Mouse (Mus musculus) hindbrain, embryonic 15.5 days (tissue): ENCODE measurements around the gene Ankdd1b. TPM values are rescaled to one million over a fixed set of nuclear protein-coding genes. Genes with fewer than 3 reads are reported as not detected.

Experiments used
- ATAC-seq: fragments of 200-750 bp; cut with Nextera tagmentation; 2 replicates; pipeline ENCODE4 v1.8.0; 2017; ENCODE audit warnings: low read depth, moderate number of reproducible peaks, moderate TSS enrichment; ENCODE audit not compliant: low FRiP score
- H3K27ac ChIP-seq: fragments of 300-500 bp; sonication (generic); replicated peaks from 2 replicates; pipeline ENCODE4 v1.5.1; 2015; ENCODE audit warnings: mild to moderate bottlenecking, inconsistent platforms
- H3K27me3 ChIP-seq: fragments of 300-500 bp; sonication (generic); 2 replicates; pipeline ENCODE4 v1.6.1; 2015; ENCODE audit warnings: control low read depth, inconsistent platforms
- H3K36me3 ChIP-seq: fragments of 300-500 bp; sonication (generic); 2 replicates; pipeline ENCODE4 v1.6.1; 2015; ENCODE audit warnings: control low read depth, inconsistent platforms
- H3K4me1 ChIP-seq: fragments of 300-500 bp; sonication (generic); replicated peaks from 2 replicates; pipeline ENCODE4 v1.6.1; 2015; ENCODE audit warnings: control low read depth, inconsistent platforms
- H3K4me2 ChIP-seq: fragments of 300-500 bp; sonication (generic); 2 replicates; pipeline ENCODE4 v1.6.1; 2015; ENCODE audit warnings: moderate library complexity, mild to moderate bottlenecking, inconsistent platforms
- H3K4me3 ChIP-seq: fragments of 300-500 bp; sonication (generic); 2 replicates; pipeline ENCODE4 v1.5.1; 2015; ENCODE audit warnings: mild to moderate bottlenecking, inconsistent platforms
- H3K9ac ChIP-seq: fragments of 300-500 bp; sonication (generic); 2 replicates; pipeline ENCODE4 v1.6.1; 2015; ENCODE audit warnings: inconsistent platforms
- H3K9me3 ChIP-seq: fragments of 300-500 bp; sonication (generic); 2 replicates; pipeline ENCODE4 v1.6.1; 2016; ENCODE audit warnings: control low read depth, inconsistent platforms
- WGBS: fragments of 180-500 bp; shearing (Covaris S2); methylation state at CpG from one replicate; pipeline ENCODE4 v1.1.7; 2015; 5-methylcytosine and 5-hydroxymethylcytosine counted together
- polyA plus RNA-seq: library from polyadenylated mRNA; unstranded; fragments of >200 nt; fragmentation: Nextera tagmentation; extraction: Ambion mirVana; gene quantifications from 2 replicates; pipeline ENCODE4 v1.2.1, GENCODE M21; 2015

The Ankdd1b gene
- polyA plus RNA-seq, 1 experiment from 2014 or later = not detected

DNA sequence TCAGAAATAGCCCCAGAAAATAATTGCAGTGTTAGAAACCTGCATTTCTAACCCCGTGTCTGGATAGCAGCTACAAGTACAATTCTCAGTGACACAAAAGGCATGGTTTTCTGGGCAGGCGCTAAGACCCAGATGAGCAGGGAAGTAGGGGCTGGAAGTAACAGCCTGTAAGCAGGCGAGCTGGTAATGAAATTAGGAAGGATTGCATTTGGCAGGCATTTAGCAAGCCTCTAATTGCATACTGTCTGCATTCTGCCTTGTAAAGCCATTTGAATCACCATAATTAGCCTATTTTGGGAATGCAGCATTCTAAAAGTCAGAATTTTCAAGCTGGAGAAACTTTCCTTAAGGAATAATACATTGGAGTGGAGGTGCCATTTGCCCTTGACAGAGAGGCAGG lies 45.0 kb downstream of the Ankdd1b start:
- no peaks in the 10 kb centered on the region for H3K36me3 ChIP-seq
- H3K9me3 ChIP-seq = no peaks in the 10 kb centered on the region
- no peak overlapping the region for H3K27ac ChIP-seq
- H3K4me2 ChIP-seq = no peak overlapping the region
- no peaks in the 10 kb centered on the region; the same call in none of the 2 replicates for H3K4me1 ChIP-seq
- no peak for ATAC-seq
- no peak overlapping the region for H3K4me3 ChIP-seq
- WGBS = 51% methylated on average over 3 of the region's 3 CpGs
- no peak overlapping the region for H3K9ac ChIP-seq
- H3K27me3 ChIP-seq = no peaks in the 10 kb centered on the region

DNA sequence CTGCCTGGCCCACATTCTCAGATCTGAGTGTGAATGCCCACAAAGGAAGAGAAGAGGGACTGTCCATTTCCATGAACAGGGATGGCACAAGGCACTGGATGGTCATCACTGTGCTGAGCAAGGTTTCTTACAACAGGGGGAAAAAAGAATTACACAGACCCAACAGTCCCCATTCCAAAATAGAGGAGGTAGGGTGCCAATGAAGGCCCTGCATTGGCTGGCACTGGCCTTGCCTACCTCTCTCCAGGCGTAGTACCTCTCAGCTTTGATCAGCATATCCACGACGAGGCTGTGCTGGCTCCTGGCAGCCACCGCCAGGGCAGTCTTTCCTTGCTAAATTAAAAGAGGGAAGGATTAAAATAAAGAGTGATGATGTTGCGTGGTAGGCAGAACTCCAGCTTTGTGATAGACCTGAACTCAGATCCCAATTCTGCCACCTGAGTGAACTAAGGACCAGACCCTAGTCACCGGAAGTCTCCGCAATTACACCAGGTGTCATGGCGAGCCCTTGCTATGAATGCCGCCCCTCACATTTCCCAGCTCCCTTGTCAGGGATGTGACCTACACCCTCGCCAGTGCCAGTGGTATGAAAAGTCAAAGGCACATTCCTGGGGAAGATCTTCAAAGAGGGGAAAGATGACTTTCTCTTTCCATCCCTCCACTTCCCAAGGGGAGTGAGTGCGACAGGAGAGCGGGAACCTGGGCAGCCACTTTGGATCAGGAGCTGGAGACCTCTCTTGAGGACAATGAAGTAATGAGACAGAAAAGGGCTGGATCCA lies 46.3 kb downstream of the Ankdd1b start:
- Histone ChIP-seq H3K4me3 (no peak overlapping the region), H3K36me3 (no peaks in the 10 kb centered on the region), H3K4me2 (no peak overlapping the region), H3K9me3 (no peaks in the 10 kb centered on the region), H3K9ac (no peak overlapping the region), H3K27ac (no peak overlapping the region), H3K4me1 (no peaks in the 10 kb centered on the region; the same call in none of the 2 replicates), H3K27me3 (no peaks in the 10 kb centered on the region)
- WGBS = 93% methylated on average over 12 of the region's 12 CpGs
- ATAC-seq = no peak

DNA sequence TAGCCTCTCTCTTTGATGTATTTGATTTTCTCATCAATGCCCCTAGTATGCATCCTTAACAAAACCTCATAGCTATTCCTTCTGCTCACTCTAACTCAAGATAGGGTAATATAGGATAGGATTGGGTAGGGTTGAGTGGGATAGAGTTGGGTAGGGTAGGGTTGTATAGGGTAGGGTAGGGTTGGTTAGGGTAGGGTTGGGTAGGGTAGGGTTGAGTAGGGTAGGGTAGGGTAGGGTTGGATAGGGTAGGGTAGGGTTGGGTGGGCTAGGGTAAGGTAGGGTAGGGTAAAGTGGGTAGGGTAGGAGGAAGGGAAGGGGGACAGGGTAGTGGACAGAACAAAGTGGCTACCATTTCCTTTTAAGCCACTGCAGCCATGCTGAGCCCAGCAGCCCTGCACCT lies 49.8 kb downstream of the Ankdd1b start:
- no peak for ATAC-seq
- Histone ChIP-seq H3K4me3 (no peak overlapping the region), H3K27ac (no peak overlapping the region)

DNA sequence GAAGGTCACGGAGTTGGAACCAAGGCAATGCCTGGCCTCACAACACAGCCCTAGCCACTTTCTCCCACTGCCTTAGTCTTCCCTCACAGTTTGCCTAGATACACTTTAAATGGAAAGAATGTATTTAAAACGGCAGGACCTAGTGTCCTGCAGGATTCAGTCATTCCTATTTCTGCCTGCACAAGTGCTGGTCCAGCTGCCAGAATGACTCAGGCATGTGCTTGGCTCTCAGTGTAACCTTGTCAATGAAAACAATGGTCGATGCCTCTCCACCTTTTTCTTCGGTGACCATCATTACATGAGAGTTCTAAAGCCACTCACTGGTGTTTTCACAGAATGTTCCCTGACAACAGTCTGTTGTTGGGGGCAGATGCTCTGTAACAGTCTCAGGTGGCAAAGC lies 52.5 kb downstream of the Ankdd1b start:
- ATAC-seq = no peak
- Histone ChIP-seq H3K27me3 (no peaks in the 10 kb centered on the region), H3K4me3 (no peak overlapping the region), H3K27ac (no peak overlapping the region), H3K9ac (no peak overlapping the region), H3K36me3 (peaks cover 25% of the 10 kb centered on the region), H3K4me2 (no peak overlapping the region), H3K9me3 (no peaks in the 10 kb centered on the region), H3K4me1 (no peaks in the 10 kb centered on the region)
- WGBS = 88% methylated on average over 4 of the region's 4 CpGs

More for the DNA sequence above, 49.8 kb downstream of the Ankdd1b start:
- Histone ChIP-seq H3K4me2 (no peak overlapping the region), H3K27me3 (no peaks in the 10 kb centered on the region), H3K9me3 (no peaks in the 10 kb centered on the region), H3K36me3 (peaks cover 3% of the 10 kb centered on the region), H3K4me1 (no peaks in the 10 kb centered on the region; the same call in none of the 2 replicates), H3K9ac (no peak overlapping the region)

DNA sequence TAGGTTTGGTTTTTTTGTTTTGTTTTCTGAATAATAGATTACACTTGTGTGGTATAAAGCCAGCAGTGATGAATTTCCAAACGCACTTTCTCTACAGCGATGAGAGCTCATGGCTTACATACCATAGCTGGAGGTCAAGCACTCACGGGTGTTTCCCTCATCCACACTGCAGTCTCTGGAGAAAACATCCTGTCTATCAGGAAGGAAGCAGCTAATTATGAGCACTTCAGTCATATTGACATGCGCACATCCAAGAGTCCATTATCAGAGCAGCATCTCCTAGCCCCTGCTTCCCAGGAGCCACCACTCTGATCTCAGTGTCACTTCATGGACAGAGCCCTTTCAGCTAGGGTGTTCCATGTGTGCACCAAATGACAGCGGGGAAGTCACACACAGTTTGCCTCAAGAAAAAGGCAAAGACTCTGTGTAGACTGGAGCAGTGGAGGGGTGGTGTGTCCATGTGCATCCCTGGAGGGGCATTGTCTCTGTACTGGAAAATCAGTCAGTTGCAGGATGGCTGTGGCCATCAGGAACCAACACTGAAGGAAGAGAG lies 53.7 kb downstream of the Ankdd1b start:
- WGBS = 89% methylated on average over 5 of the region's 5 CpGs
- no peak overlapping the region for H3K4me2 ChIP-seq
- peaks cover 28% of the 10 kb centered on the region for H3K36me3 ChIP-seq
- no peaks in the 10 kb centered on the region for H3K9me3 ChIP-seq
- no peak for ATAC-seq
- no peak overlapping the region for H3K9ac ChIP-seq
- H3K27me3 ChIP-seq = no peaks in the 10 kb centered on the region
- H3K27ac ChIP-seq = no peak overlapping the region
- no peak overlapping the region for H3K4me3 ChIP-seq
- H3K4me1 ChIP-seq = no peaks in the 10 kb centered on the region

DNA sequence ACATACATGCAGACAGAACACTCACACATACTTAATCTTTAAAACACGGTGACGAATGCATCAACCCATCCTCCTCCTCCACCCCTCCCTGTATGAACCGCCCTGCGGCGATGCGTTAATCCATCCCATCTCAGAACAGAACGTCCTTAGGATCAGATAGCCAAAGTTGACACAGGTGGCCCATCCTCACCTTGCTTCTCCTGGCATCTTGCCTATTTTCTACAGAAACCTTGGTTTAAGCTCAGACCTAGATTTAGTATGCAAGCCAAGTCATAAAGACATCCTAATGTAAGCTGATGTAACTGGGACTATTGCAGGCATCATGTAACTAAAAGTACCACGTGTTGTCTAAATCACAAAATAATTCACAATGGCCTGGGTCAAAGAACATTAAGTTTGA lies 54.6 kb downstream of the Ankdd1b start:
- H3K9me3 ChIP-seq = no peaks in the 10 kb centered on the region
- H3K4me2 ChIP-seq = no peak overlapping the region
- no peaks in the 10 kb centered on the region for H3K27me3 ChIP-seq
- H3K9ac ChIP-seq = no peak overlapping the region
- 94% methylated on average over 8 of the region's 8 CpGs for WGBS
- no peak overlapping the region for H3K4me3 ChIP-seq
- H3K4me1 ChIP-seq = no peaks in the 10 kb centered on the region
- peaks cover 31% of the 10 kb centered on the region for H3K36me3 ChIP-seq
- no peak for ATAC-seq
- no peak overlapping the region for H3K27ac ChIP-seq

DNA sequence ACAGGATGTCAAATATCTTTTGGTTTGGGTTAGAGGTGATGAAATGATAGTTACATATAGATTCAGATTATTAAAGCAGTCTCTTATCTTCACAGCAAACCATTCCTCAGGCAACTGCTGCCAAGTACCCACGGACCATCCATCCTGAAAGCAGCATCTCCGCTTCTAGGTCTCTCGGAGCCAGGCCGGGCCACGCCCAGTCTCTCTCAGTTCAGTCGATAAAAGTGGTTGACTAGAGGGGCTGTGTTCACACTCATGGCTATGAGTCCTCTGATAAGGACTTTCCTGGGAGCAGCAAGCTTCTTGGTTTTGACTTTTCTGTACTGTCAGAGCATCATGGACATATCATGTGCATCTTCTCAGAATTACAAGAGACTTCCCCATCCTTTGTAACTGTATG lies 56.6 kb downstream of the Ankdd1b start:
- Histone ChIP-seq H3K27ac (no peak overlapping the region), H3K9ac (no peak overlapping the region), H3K27me3 (no peaks in the 10 kb centered on the region), H3K4me2 (no peak overlapping the region), H3K36me3 (peaks cover 45% of the 10 kb centered on the region), H3K4me1 (no peaks in the 10 kb centered on the region), H3K4me3 (no peak overlapping the region), H3K9me3 (no peaks in the 10 kb centered on the region)
- no peak for ATAC-seq
- WGBS = 92% methylated on average over 6 of the region's 6 CpGs

- no peak overlapping the region for H3K9ac ChIP-seq
- WGBS = 84% methylated on average over 1 of the region's 1 CpGs
- no peak overlapping the region for H3K4me3 ChIP-seq
- no peaks in the 10 kb centered on the region for H3K9me3 ChIP-seq
- ATAC-seq = no peak
- no peaks in the 10 kb centered on the region for H3K4me1 ChIP-seq
- no peaks in the 10 kb centered on the region for H3K27me3 ChIP-seq
- H3K36me3 ChIP-seq = peaks cover 55% of the 10 kb centered on the region
- no peak overlapping the region for H3K27ac ChIP-seq
- H3K4me2 ChIP-seq = no peak overlapping the region
Measured at GRCm38 (mm10) chr13:96408786-96409185, 62.2 kb downstream of the Ankdd1b start.

GRCm38 (mm10) chr13:96407040-96407439 lies 64.0 kb downstream of the Ankdd1b start:
- WGBS = 61% methylated on average over 4 of the region's 4 CpGs
- no peak overlapping the region for H3K27ac ChIP-seq
- no peak overlapping the region for H3K9ac ChIP-seq
- H3K36me3 ChIP-seq = peaks cover 61% of the 10 kb centered on the region
- no peaks in the 10 kb centered on the region for H3K27me3 ChIP-seq
- peak; percentile 23; the same call in 1 of the 2 replicates for ATAC-seq
- H3K4me3 ChIP-seq = no peak overlapping the region
- no peaks in the 10 kb centered on the region for H3K4me1 ChIP-seq
- H3K9me3 ChIP-seq = no peaks in the 10 kb centered on the region
- H3K4me2 ChIP-seq = no peak overlapping the region

DNA sequence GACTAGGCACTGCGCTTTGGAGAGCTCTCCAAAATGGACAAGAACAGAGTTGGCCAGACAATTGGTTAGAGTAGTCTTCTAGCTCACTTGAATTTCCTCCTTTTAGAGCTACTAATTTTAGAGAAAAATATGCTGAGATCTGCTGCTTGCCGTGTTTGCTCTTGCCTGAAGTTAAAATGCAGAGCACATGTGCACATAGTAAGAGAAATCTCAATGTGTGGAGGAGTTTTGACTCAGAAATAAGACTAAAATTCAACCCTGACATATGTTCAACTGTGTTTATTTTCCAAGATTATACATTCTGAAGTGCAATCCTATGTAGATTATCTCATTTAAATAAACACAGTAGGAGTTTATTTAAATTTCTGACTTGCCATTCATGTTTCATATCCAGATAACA lies 65.5 kb downstream of the Ankdd1b start:
- Histone ChIP-seq H3K36me3 (peaks cover 61% of the 10 kb centered on the region), H3K9me3 (no peaks in the 10 kb centered on the region), H3K9ac (no peak overlapping the region), H3K4me2 (no peak overlapping the region), H3K4me3 (no peak overlapping the region), H3K27me3 (no peaks in the 10 kb centered on the region), H3K27ac (no peak overlapping the region), H3K4me1 (no peaks in the 10 kb centered on the region)
- no peak for ATAC-seq
- 98% methylated on average over 2 of the region's 2 CpGs for whole genome bisulfite sequencing

GRCm38 (mm10) chr13:96401251-96401650 lies 69.7 kb downstream of the Ankdd1b start:
- Histone ChIP-seq H3K9ac (no peak overlapping the region), H3K36me3 (peaks cover 81% of the 10 kb centered on the region), H3K4me1 (no peaks in the 10 kb centered on the region), H3K27me3 (no peaks in the 10 kb centered on the region), H3K4me2 (no peak overlapping the region), H3K4me3 (no peak overlapping the region), H3K9me3 (no peaks in the 10 kb centered on the region), H3K27ac (no peak overlapping the region)
- 96% methylated on average over 5 of the region's 5 CpGs for WGBS
- no peak for ATAC-seq

DNA sequence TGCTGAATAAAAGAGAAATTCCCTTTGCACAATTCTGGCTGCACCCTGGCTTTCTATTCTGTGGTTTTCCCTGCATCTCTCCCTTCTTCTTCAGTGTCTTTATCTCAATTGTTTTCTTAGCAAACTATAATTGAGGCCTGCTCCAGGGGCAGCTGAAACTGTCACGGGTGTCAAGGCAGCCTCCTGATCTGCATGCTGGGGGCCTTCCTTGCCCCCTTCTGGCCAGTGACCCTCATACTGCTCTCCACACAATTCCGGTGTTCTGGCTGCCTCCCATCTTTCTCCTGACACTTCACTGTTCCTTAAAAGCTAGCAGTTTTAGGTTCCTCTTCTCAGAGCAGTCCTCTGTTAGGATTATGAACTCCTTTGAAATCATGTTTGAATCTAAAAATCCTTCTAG lies 81.7 kb downstream of the Ankdd1b start:
- H3K27me3 ChIP-seq = no peaks in the 10 kb centered on the region
- no peak overlapping the region for H3K27ac ChIP-seq
- H3K4me1 ChIP-seq = peaks cover 12% of the 10 kb centered on the region
- ATAC-seq = no peak
- peak overlapping the region; percentile 81 for H3K4me2 ChIP-seq
- WGBS = 16% methylated on average over 2 of the region's 2 CpGs
- no peaks in the 10 kb centered on the region for H3K9me3 ChIP-seq
- H3K36me3 ChIP-seq = peaks cover 40% of the 10 kb centered on the region
- H3K9ac ChIP-seq = peak overlapping the region; percentile 74
- H3K4me3 ChIP-seq = peak overlapping the region; percentile 73
